Comparison of ENCODE assay signal across 11 mouse cellular contexts in genomic region chr10:69786220-69786993, GRCm38 (mm10).
DNase-seq lines count a peak whose midpoint lies in the region; ATAC-seq lines count a peak whose summit lies in the region.
"Had no signal": no experiment of that assay in that cellular context is flagged by ENCODE, and none has a peak within 500 bp of the region (broad histone marks: within the 10 kb centered on the region; RNA-seq: fewer than 3 reads in every experiment).

No protein-coding gene starts in this region.

- H3K4me1 ChIP-seq in liver, embryonic 11.5 days (replicated peaks; ENCODE audit: control insufficient read depth, insufficient read depth, low read length) = peaks cover 22% of the 10 kb centered on the region
- no peaks in the 10 kb centered on the region; the same call in 1 of the 2 replicates for H3K4me1 ChIP-seq in embryonic facial prominence, embryonic 11.5 days (ENCODE audit: control insufficient read depth, insufficient read depth, low read length)

- H3K9me3 ChIP-seq in liver, embryonic 11.5 days (ENCODE audit: control insufficient read depth, low read length) = no peaks in the 10 kb centered on the region
- no peaks in the 10 kb centered on the region for H3K9me3 ChIP-seq in embryonic facial prominence, embryonic 11.5 days (replicated peaks; ENCODE audit: control insufficient read depth, low read length)

- 64% methylated on average over 13 of the region's 13 CpGs for WGBS in liver, embryonic 11.5 days
- WGBS in embryonic facial prominence, embryonic 11.5 days = 36% methylated on average over 13 of the region's 13 CpGs

- H3K27ac ChIP-seq in liver, embryonic 11.5 days (ENCODE audit: low read depth, low read length) = no peak overlapping the region
- no peak overlapping the region for H3K27ac ChIP-seq in embryonic facial prominence, embryonic 11.5 days (replicated peaks; ENCODE audit: low read depth, low read length)

- H3K36me3 ChIP-seq in liver, embryonic 11.5 days (ENCODE audit: control insufficient read depth, insufficient read depth, low read length) = no peaks in the 10 kb centered on the region
- H3K36me3 ChIP-seq in embryonic facial prominence, embryonic 11.5 days (replicated peaks; ENCODE audit: control insufficient read depth, insufficient read depth, low read depth, low read length) = no peaks in the 10 kb centered on the region

- no peak for ATAC-seq in liver, embryonic 11.5 days (replicated peaks; ENCODE audit: low FRiP score)
- ATAC-seq in embryonic facial prominence, embryonic 11.5 days (replicated peaks; ENCODE audit: insufficient number of reproducible peaks, low FRiP score, low TSS enrichment, low read depth) = no peak

- DNase-seq in heart, adult 11 months = peak; percentile 72
- no peak for DNase-seq in heart, adult 9 months (ENCODE audit: low spot score in 2 of 2)
- DNase-seq in liver, embryonic 11.5 days (ENCODE audit: low spot score) = no peak
- no peak for DNase-seq in liver
- peak; percentile 64 for DNase-seq in embryonic facial prominence, embryonic 11.5 days (ENCODE audit: low spot score)
- peak; percentile 79 for DNase-seq in mesoderm, embryonic 11.5 days (ENCODE audit: low read depth, low spot score)
- DNase-seq in spleen, postnatal 10 days (ENCODE audit: low spot score in 2 of 2) = no peak
- DNase-seq in gastrocnemius, postnatal 10 days = no peak
- DNase-seq: adrenal gland, postnatal 36 days; kidney, adult 11 months; kidney, postnatal 36 days had no signal

- H3K9ac ChIP-seq in liver, embryonic 11.5 days (ENCODE audit: low read depth, low read length) = no peak overlapping the region
- H3K9ac ChIP-seq in embryonic facial prominence, embryonic 11.5 days (replicated peaks; ENCODE audit: low read length) = no peak overlapping the region

- H3K4me2 ChIP-seq in liver, embryonic 11.5 days = peak overlapping the region; percentile 63
- H3K4me2 ChIP-seq in embryonic facial prominence, embryonic 11.5 days (ENCODE audit: low read depth, low read length) = peak overlapping the region; percentile 10; the same call in 1 of the 2 replicates

- no peaks in the 10 kb centered on the region for H3K27me3 ChIP-seq in liver, embryonic 11.5 days (replicated peaks; ENCODE audit: control insufficient read depth, insufficient read depth, low read length)
- no peaks in the 10 kb centered on the region for H3K27me3 ChIP-seq in embryonic facial prominence, embryonic 11.5 days (ENCODE audit: control insufficient read depth, insufficient read depth, low read length)

- peak overlapping the region; percentile 30 for H3K4me3 ChIP-seq in liver, embryonic 11.5 days (ENCODE audit: low read depth, low read length)
- H3K4me3 ChIP-seq in embryonic facial prominence, embryonic 11.5 days (ENCODE audit: low read depth, low read length) = no peak overlapping the region

Comparison
In these comparisons a context has a peak if more than half of its experiments do, and no peak if none do; other contexts are left out.
1. DNase-seq: peak in heart, adult 11 months (single experiment), embryonic facial prominence, embryonic 11.5 days (single experiment) and mesoderm, embryonic 11.5 days (single experiment); none in heart, adult 9 months (0 of 2), liver, embryonic 11.5 days (single experiment), liver (single experiment), spleen, postnatal 10 days (0 of 2) and gastrocnemius, postnatal 10 days (single experiment).